Mouse (Mus musculus): Measurements from ENCODE around the gene L3mbtl4.

The L3mbtl4 gene

GRCm38 (mm10) chr17:68640187-68640586 is 366.6 kb downstream of the L3mbtl4 start:
- in situ Hi-C loops (cut with MboI, MseI): no loop called here

GRCm38 (mm10) chr17:68642521-68643088 is 369.0 kb downstream of the L3mbtl4 start:
- in situ Hi-C loops (cut with MboI, MseI): no loop called here

GRCm38 (mm10) chr17:68666528-68666927 is 392.9 kb downstream of the L3mbtl4 start:
- in situ Hi-C loops (cut with MboI, MseI): no loop called here

- in situ Hi-C loops (cut with MboI, MseI): no loop called here
Observed at GRCm38 (mm10) chr17:68672088-68672504, 398.5 kb downstream of the L3mbtl4 start.

- in situ Hi-C loops (cut with MboI, MseI): no loop called here
Observed at GRCm38 (mm10) chr17:68710701-68711100, 437.1 kb downstream of the L3mbtl4 start.

- in situ Hi-C loops (cut with MboI, MseI): no loop called here
Observed at GRCm38 (mm10) chr17:68711350-68711749, 437.8 kb downstream of the L3mbtl4 start.

GRCm38 (mm10) chr17:68748296-68748695 is 474.7 kb downstream of the L3mbtl4 start:
- in situ Hi-C loops (cut with MboI, MseI): no loop called here

- in situ Hi-C loops (cut with MboI, MseI): no loop called here
Observed at GRCm38 (mm10) chr17:68750513-68750912, 476.9 kb downstream of the L3mbtl4 start.

- in situ Hi-C loops (cut with MboI, MseI): no loop called here
Observed at GRCm38 (mm10) chr17:68753112-68753511, 479.5 kb downstream of the L3mbtl4 start.

GRCm38 (mm10) chr17:68754789-68755188 is 481.2 kb downstream of the L3mbtl4 start:
- in situ Hi-C loops (cut with MboI, MseI): no loop called here

GRCm38 (mm10) chr17:68758428-68758827 is 484.8 kb downstream of the L3mbtl4 start:
- in situ Hi-C loops (cut with MboI, MseI): no loop called here

GRCm38 (mm10) chr17:68758936-68759335 is 485.3 kb downstream of the L3mbtl4 start:
- in situ Hi-C loops (cut with MboI, MseI): no loop called here

- in situ Hi-C loops (cut with MboI, MseI): no loop called here
Observed at GRCm38 (mm10) chr17:68759978-68760377, 486.4 kb downstream of the L3mbtl4 start.

- in situ Hi-C loops (cut with MboI, MseI): no loop called here
Observed at GRCm38 (mm10) chr17:68764329-68764880, 490.8 kb downstream of the L3mbtl4 start.

GRCm38 (mm10) chr17:68769561-68769960 is 496.0 kb downstream of the L3mbtl4 start:
- in situ Hi-C loops (cut with MboI, MseI): no loop called here

- in situ Hi-C loops (cut with MboI, MseI): no loop called here
Observed at GRCm38 (mm10) chr17:68771046-68771750, 497.6 kb downstream of the L3mbtl4 start.

GRCm38 (mm10) chr17:68793741-68794140 is 520.1 kb downstream of the L3mbtl4 start:
- in situ Hi-C loops (cut with MboI, MseI): loop anchor here (10.0 kb wide), 1 partner anchor 1519 kb away; no protein-coding TSS in a partner anchor

- in situ Hi-C loops (cut with MboI, MseI): no loop called here
Observed at GRCm38 (mm10) chr17:68826323-68826722, 552.7 kb downstream of the L3mbtl4 start, which contains the start of gene Tmem200c. Gene Tmem200c (plus strand): TSS chr17:68826623.

Measured in T-helper 2 cell (primary cell).